Mouse (Mus musculus): Measurements from ENCODE around the gene Tex14.

DNA sequence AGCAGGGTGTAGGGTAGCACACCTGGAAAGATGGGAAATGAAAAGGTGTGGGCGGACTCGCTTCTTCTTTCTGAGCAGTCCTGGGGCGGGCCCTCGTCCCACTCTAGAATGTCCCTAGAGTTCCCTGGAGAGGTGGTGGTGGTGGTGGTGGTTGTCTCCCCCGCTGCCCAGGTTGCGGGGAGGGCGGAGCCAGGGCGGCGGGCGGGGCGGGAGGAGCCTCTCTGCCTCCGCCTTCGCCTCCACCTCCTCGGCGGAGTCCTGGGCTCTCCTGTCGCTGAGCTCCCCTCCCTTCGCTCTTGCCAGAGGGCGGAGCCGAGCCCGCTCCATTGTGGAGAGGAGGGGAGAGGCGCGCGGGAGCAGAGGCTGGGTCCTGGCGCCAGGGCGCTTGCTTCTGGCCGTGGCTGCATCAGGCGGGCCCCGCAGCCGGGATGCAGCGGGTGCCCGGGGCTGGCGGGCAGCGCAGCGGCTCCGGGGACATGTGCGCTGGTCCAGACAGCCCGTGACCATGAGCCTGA, 190.5 kb downstream of the Tex14 start:
- peak; percentile 4; the same call in 1 of the 2 replicates for TF ChIP-seq POLR2A (IDR thresholded peaks at IDR 0.05; ENCODE audit: borderline replicate concordance, extremely low read depth, low read depth, low read length)
- TF ChIP-seq CTCF (IDR thresholded peaks at IDR 0.05; ENCODE audit: insufficient read depth, low read length), result no peak
